9 mouse cellular contexts compared by ENCODE assay signal in the genomic region with DNA sequence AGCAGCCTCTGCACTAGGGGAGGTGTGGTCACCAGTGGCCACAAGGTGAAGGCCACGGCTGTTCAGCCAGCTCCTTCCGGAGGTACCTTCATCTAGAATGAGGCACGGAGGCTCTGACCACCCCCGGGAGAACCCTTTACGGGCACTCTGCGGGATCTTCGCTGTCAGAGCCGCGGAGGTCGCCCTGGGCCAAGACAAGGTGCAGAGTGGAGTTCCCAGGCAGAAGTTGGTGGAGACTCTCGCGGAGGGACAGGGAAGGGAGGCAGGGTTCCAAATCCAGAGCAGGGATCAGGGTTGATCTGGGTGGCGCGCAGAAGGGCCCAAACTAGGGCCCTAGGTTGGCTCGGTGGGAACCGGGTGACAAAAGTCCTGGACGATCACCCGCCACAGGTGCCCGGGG. TPM values are rescaled to one million over a fixed set of nuclear protein-coding genes. Genes with fewer than 3 reads are reported as not detected.
DNase-seq lines count a peak whose midpoint lies in the region; ATAC-seq and TF ChIP-seq lines count a peak whose summit lies in the region.
"Had no signal": no experiment of that assay in that cellular context is flagged by ENCODE, and none has a peak within 500 bp of the region (broad histone marks: within the 10 kb centered on the region; RNA-seq: fewer than 3 reads in every experiment).

No protein-coding gene starts in this region.

- no peak for DNase-seq in gastrocnemius, adult 2 months
- DNase-seq in gastrocnemius, adult 18-20 months (ENCODE audit: low spot score): no peak
- no peak for DNase-seq in neural tube, embryonic 11.5 days (ENCODE audit: low spot score)
- DNase-seq in neural tube, embryonic 10.5 days (ENCODE audit: extremely low spot score, low spot score): no peak
- no peak for DNase-seq in thymus, postnatal 10 days (ENCODE audit: low spot score in 2 of 2)
- no peak for DNase-seq in layer of hippocampus, adult 9-11 months
- DNase-seq: cerebellum, adult 18-20 months had no signal

- H3K4me1 ChIP-seq in neural tube, embryonic 11.5 days (ENCODE audit: control insufficient read depth, insufficient read depth, low read length): peaks cover 9% of the 10 kb centered on the region; the same call in 1 of the 2 replicates
- peaks cover 8% of the 10 kb centered on the region; the same call in 1 of the 2 replicates for H3K4me1 ChIP-seq in liver, embryonic 12.5 days
- peaks cover 12% of the 10 kb centered on the region for H3K4me1 ChIP-seq in stomach, embryonic 16.5 days (ENCODE audit: control insufficient read depth, insufficient read depth, low read length)

- WGBS in neural tube, embryonic 11.5 days: 3% methylated on average over 19 of the region's 19 CpGs
- WGBS in liver, embryonic 12.5 days (ENCODE audit: insufficient replicate concordance): 4% methylated on average over 18 of the region's 19 CpGs
- 2% methylated on average over 19 of the region's 19 CpGs for WGBS in stomach, embryonic 16.5 days

- H3K4me3 ChIP-seq in gastrocnemius, adult 2 months: peak overlapping the region; percentile 63
- H3K4me3 ChIP-seq in neural tube, embryonic 11.5 days (ENCODE audit: low read depth, low read length): peak overlapping the region; percentile 27
- H3K4me3 ChIP-seq in liver, embryonic 12.5 days: peak overlapping the region; percentile 33
- peak overlapping the region; percentile 52 for H3K4me3 ChIP-seq in stomach, embryonic 16.5 days (replicated peaks; ENCODE audit: low read length)

- no peak for TF ChIP-seq CTCF in gastrocnemius, adult 2 months (IDR thresholded peaks at IDR 0.05)

- 0 out of 2 replicates have a peak overlapping the region, but pooled peaks have one; percentile 15 for H3K9ac ChIP-seq in neural tube, embryonic 11.5 days (ENCODE audit: low read length)
- no peak overlapping the region for H3K9ac ChIP-seq in liver, embryonic 12.5 days
- H3K9ac ChIP-seq in stomach, embryonic 16.5 days (ENCODE audit: low read length): peak overlapping the region; percentile 65

- no peak overlapping the region for H3K27ac ChIP-seq in gastrocnemius, adult 2 months
- H3K27ac ChIP-seq in neural tube, embryonic 11.5 days (ENCODE audit: low read depth, low read length): no peak overlapping the region
- H3K27ac ChIP-seq in liver, embryonic 12.5 days: no peak overlapping the region
- H3K27ac ChIP-seq in stomach, embryonic 16.5 days (ENCODE audit: low read length): no peak overlapping the region

- H3K27me3 ChIP-seq in neural tube, embryonic 11.5 days (ENCODE audit: control insufficient read depth, insufficient read depth, low read length): peaks cover 57% of the 10 kb centered on the region
- peaks cover 70% of the 10 kb centered on the region for H3K27me3 ChIP-seq in liver, embryonic 12.5 days (replicated peaks)
- H3K27me3 ChIP-seq in stomach, embryonic 16.5 days (ENCODE audit: control insufficient read depth, insufficient read depth, low read length): peaks cover 58% of the 10 kb centered on the region

- H3K4me2 ChIP-seq in neural tube, embryonic 11.5 days (ENCODE audit: low read depth): peak overlapping the region; percentile 45
- H3K4me2 ChIP-seq in liver, embryonic 12.5 days: peak overlapping the region; percentile 63
- peak overlapping the region; percentile 82 for H3K4me2 ChIP-seq in stomach, embryonic 16.5 days (ENCODE audit: low read depth, low read length)

- H3K9me3 ChIP-seq in neural tube, embryonic 11.5 days (ENCODE audit: control insufficient read depth, low read length): no peaks in the 10 kb centered on the region
- no peaks in the 10 kb centered on the region; the same call in 1 of the 2 replicates for H3K9me3 ChIP-seq in liver, embryonic 12.5 days (replicated peaks)
- H3K9me3 ChIP-seq in stomach, embryonic 16.5 days (replicated peaks; ENCODE audit: control insufficient read depth, low read length): 0 out of 2 replicates have a peak, but pooled peaks cover 3% of the 10 kb centered on the region

- no peak for ATAC-seq in neural tube, embryonic 11.5 days (ENCODE audit: insufficient read depth, low FRiP score, low TSS enrichment)
- no peak for ATAC-seq in liver, embryonic 12.5 days
- ATAC-seq in stomach, embryonic 16.5 days (ENCODE audit: insufficient read depth, low FRiP score): peak; percentile 12; the same call in 1 of the 2 replicates

- H3K36me3 ChIP-seq in neural tube, embryonic 11.5 days (ENCODE audit: control insufficient read depth, insufficient read depth, low read length): no peaks in the 10 kb centered on the region
- no peaks in the 10 kb centered on the region for H3K36me3 ChIP-seq in liver, embryonic 12.5 days
- no peaks in the 10 kb centered on the region for H3K36me3 ChIP-seq in stomach, embryonic 16.5 days (ENCODE audit: control insufficient read depth, insufficient read depth, low read length)

- intact Hi-C loops in gastrocnemius, adult 2 months (cut with DNase I): no loop called here

RNA-seq across cellular contexts. Expression of a gene that starts 0.5 kb away (rescaled TPM):
- under 1 TPM in 1 of 2 experiments, not detected in 1; 0.08 TPM for total RNA-seq in gastrocnemius, adult 2 months (2021)
- not detected for total RNA-seq in gastrocnemius, adult 18-20 months (2021)
- not detected in 2 replicates for polyA plus RNA-seq in neural tube, embryonic 11.5 days (2014; fragmentation: Nextera tagmentation; extraction: Ambion mirVana)
- polyA plus RNA-seq in liver, embryonic 12.5 days (2016; fragmentation: Nextera tagmentation; extraction: Ambion mirVana): not detected in 2 replicates
- 0.10 TPM in 1 of 2 replicates, not detected in the other for polyA plus RNA-seq in stomach, embryonic 16.5 days (2015; fragmentation: Nextera tagmentation; extraction: Ambion mirVana)

RNA-seq across cellular contexts. Expression of a gene that starts 22.3 kb away (rescaled TPM):
- 10 to 100 TPM; 11.1 to 11.5 TPM for total RNA-seq in gastrocnemius, adult 2 months (2021)
- total RNA-seq in gastrocnemius, adult 18-20 months (2021): 10 to 100 TPM; 10.5 to 12.6 TPM
- 56.5 and 57.3 TPM in 2 replicates for polyA plus RNA-seq in neural tube, embryonic 11.5 days (2014; fragmentation: Nextera tagmentation; extraction: Ambion mirVana)
- polyA plus RNA-seq in liver, embryonic 12.5 days (2016; fragmentation: Nextera tagmentation; extraction: Ambion mirVana): 43.6 and 44.8 TPM in 2 replicates
- 24.4 and 26.1 TPM in 2 replicates for polyA plus RNA-seq in stomach, embryonic 16.5 days (2015; fragmentation: Nextera tagmentation; extraction: Ambion mirVana)

RNA-seq across cellular contexts. Expression of a gene that starts 23.1 kb away (rescaled TPM):
- total RNA-seq in gastrocnemius, adult 2 months (2021): 1 to 10 TPM; 3.2 to 3.6 TPM
- total RNA-seq in gastrocnemius, adult 18-20 months (2021): 1 to 10 TPM; 3.0 to 4.6 TPM
- polyA plus RNA-seq in neural tube, embryonic 11.5 days (2014; fragmentation: Nextera tagmentation; extraction: Ambion mirVana): 4.1 and 4.8 TPM in 2 replicates
- 0.78 and 1.0 TPM in 2 replicates for polyA plus RNA-seq in liver, embryonic 12.5 days (2016; fragmentation: Nextera tagmentation; extraction: Ambion mirVana)
- 0.60 and 0.74 TPM in 2 replicates for polyA plus RNA-seq in stomach, embryonic 16.5 days (2015; fragmentation: Nextera tagmentation; extraction: Ambion mirVana)

RNA-seq across cellular contexts. Expression of a gene that starts 36.2 kb away (rescaled TPM):
- 10 to 100 TPM; 35.0 to 40.6 TPM for total RNA-seq in gastrocnemius, adult 2 months (2021)
- total RNA-seq in gastrocnemius, adult 18-20 months (2021): 10 to 100 TPM; 34.7 to 38.1 TPM
- 69.3 and 73.3 TPM in 2 replicates for polyA plus RNA-seq in neural tube, embryonic 11.5 days (2014; fragmentation: Nextera tagmentation; extraction: Ambion mirVana)
- 41.9 and 42.9 TPM in 2 replicates for polyA plus RNA-seq in liver, embryonic 12.5 days (2016; fragmentation: Nextera tagmentation; extraction: Ambion mirVana)
- 63.6 and 71.9 TPM in 2 replicates for polyA plus RNA-seq in stomach, embryonic 16.5 days (2015; fragmentation: Nextera tagmentation; extraction: Ambion mirVana)

RNA-seq across cellular contexts. Expression of a gene that starts 57.9 kb away (rescaled TPM):
- total RNA-seq in gastrocnemius, adult 2 months (2021): 1 to 10 TPM; 7.1 to 8.0 TPM
- total RNA-seq in gastrocnemius, adult 18-20 months (2021): 1 to 10 TPM; 6.7 to 7.7 TPM
- 25.5 and 27.6 TPM in 2 replicates for polyA plus RNA-seq in neural tube, embryonic 11.5 days (2014; fragmentation: Nextera tagmentation; extraction: Ambion mirVana)
- polyA plus RNA-seq in liver, embryonic 12.5 days (2016; fragmentation: Nextera tagmentation; extraction: Ambion mirVana): 5.5 TPM in 2 replicates
- 11.3 and 12.9 TPM in 2 replicates for polyA plus RNA-seq in stomach, embryonic 16.5 days (2015; fragmentation: Nextera tagmentation; extraction: Ambion mirVana)
